Mouse (Mus musculus) ovary, postnatal 36 days (tissue): Measurements from ENCODE around the gene Pqbp1.

ENCODE experiments used
- DNase-seq: peaks from one replicate; pipeline ENCODE4 v3.0.0; 2022; ENCODE audit warnings: low spot score, mixed read lengths

Pqbp1 gene

DNA sequence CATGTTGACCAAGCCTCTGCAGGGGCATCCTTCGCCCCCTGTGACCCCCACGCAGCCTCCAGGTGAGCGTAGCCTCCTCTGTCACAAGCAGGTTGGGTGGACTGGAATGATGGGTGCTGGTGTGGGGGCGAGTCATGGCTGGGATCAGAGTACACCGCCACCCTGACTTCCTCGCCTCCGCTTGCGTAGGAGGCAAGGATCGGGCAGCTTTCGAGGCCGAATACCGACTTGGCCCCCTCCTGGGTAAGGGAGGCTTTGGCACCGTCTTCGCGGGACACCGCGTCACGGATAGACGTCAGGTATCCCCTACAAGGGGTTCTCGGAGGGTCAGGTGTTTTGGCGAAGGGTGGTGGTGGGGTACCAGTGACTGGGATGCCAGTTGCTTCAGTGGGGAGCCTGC, 20.6 kb downstream of the Pqbp1 start:
- peak; percentile 22 for DNase-seq

DNA sequence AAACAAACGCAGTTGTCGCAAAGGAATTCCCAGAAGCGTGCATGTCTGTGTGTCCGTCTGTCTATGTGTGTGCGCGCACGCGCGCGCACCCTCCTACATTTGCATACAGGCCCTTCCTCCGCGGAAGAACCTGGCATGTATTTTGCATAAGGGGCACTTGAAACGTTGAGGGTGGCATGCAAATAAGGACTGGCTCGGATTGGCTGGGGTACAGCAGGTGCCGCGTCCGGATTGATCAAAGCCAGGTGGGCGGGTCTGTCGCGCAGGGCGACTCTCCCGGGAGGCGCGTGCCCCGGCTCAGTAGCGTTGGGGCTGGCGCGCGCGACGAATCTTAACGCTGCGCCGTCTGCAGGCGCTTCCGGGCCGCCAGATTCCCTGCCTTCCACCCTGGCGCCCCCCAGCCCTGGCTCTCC, 21.1 kb downstream of the Pqbp1 start, which contains the start of gene Pim2:
Gene Pim2, plus strand, starts transcription at position 256 of the 413 bp plus-strand sequence.
- DNase-seq = peak; percentile 77

DNA sequence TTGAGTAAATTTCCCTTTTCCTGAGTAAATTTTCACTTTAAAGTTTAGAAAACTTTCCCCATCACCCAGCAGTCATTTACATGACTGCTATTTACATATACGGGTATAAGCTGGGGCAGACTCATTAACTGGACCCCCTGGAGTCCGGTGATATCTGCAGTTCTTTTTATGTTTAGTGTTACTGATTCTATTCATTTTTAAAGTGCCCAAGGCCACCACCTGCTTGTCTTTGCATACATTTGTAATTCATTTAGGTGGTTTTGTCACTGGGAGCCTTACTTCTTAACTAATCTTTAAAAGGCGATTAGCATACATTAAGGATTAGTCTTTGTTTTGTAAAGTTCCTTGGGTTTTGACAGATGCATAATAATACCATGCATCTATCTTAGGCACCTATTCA, 29.2 kb downstream of the Pqbp1 start:
- no peak for DNase-seq

DNA sequence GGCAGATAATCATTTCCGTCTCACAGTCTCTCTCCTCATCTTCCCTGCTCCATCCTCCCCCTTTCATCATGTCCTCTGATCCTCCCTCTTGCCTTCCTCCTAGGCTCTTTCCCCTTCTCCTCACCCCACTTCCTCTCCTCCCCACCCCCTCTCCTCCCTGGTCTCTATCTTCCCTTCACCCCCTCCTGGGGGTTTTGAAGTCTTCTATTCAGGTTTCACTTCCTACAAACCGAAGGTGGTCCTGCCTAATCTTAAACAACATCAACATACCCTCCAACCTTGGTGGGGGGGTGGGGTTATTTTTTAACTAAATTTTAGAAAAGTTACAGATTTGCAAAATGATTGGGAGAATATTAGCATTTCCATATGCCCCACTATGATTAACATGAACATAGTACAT, 30.6 kb downstream of the Pqbp1 start:
- DNase-seq = no peak

DNA sequence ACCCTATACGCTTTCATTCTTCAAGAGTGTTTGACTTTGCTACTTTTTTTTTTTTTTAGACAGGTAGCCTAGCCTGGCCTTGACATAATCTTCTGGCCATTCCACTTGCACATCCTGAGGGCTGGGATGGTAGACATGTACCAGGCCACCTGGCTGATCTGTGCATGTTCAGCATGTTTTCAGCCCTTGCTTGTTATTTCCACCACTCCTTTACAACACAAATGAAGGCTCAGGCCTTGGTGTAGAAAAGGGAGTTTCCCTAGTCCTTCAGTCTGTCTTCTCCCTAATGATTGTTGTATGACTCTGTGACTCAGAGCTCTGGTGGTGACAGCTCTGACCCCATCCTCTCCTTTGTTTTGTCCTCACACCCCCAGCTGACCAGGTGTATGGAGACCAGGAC, 31.9 kb downstream of the Pqbp1 start:
- no peak for DNase-seq

DNA sequence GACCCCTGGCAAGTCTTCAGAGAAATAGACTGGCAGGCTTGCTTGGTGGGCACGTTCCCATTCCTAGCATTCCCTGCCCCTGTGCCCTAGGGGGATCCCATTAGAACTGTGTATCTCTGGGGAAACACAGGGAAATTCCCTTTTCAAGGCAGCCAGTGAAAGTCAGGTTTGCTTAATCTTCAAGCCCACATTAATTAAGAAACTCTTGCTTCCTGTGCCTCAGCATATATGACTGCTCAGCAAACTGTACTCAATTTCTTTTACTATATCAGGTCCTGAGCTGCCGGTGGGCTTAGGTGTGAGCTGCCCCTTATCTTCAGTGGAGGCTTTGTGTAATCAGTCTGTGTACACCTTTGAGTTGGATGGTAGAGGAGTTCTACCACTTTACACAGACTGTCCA, 33.3 kb downstream of the Pqbp1 start:
- no peak for DNase-seq

DNA sequence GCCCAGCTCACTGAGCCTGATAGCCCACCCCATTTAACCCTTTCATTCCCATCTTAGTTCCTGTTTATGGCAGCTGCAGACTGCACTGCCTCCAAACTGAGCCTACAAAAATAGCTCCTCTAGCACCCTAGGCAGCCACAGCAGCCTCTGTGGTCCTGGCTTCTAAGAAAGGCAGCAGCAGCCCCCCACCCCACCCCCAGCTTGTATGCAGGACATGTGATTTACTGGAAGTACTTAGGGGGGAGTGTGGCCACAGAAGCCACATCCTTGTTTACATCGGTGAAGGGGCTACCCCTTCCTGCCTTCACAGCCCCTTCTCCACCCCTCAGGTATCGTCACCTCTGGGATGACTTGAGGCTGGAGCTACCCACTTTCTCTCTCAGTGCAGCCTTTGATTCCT, 33.7 kb downstream of the Pqbp1 start:
- DNase-seq = no peak

DNA sequence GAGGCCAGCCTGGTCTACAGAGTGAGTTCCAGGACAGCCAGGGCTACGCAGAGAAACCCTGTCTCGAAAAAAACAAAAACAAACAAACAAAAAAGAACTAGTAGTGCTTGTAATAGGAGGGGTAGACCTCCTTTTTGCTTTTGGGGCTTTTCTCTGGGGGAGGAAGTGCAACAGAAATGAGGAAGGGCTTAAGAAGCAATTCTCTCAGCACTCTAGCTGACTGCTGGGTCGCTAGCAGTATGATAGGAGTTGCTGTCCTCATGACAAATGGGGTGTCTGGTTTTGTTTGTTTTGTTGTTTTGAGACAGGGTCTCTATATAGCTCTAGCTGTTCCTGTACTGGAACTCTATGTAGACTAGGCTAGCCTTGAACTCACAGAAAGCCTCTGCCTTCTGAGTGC, 34.5 kb downstream of the Pqbp1 start:
- no peak for DNase-seq

DNA sequence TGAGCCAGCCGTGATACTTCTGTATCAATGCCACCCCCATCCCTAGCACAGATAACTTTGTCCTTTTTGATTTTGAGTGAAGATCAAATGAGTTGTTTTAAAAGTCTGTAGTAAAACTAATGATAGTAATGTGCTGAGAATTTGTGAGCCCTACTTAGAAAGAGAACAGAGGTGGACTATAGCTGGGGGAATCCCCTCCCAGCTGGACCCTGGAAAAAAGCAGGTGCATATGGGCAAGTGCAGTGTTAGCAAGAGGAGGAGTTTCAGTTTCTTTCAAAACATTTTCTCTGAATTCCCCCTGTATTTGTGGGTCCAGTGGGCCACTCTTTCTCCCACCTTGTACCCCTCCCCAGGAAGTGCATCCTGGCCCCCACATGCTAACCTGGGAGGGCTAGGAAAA, 35.9 kb downstream of the Pqbp1 start:
- DNase-seq = no peak

DNA sequence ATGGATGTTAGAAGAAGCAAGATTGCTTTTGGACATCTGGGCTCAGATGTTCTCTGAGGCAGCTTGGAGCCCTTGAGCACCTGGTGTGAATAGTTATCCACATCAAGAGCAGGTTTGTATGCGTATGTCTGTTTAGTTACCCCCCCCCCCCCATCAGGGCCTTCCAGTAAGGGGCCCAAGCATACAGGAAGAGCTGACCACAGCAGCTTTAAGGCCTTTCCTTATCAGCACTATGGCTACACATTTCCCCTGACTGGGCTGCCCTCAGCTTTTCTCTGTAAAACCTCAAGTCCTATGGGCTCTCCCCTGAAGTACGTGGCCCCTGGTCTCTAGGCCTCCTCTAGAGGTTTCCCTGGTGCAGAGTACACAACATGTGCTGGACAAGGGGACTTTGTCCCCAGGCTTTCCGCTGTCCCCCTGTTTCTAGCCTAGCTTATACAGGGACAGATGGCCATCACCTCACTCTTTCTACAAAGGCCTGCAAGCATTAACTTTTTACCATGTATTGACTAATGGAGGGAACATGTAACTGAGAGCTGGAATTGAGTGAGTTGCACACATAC, 39.8 kb downstream of the Pqbp1 start:
- DNase-seq = no peak

DNA sequence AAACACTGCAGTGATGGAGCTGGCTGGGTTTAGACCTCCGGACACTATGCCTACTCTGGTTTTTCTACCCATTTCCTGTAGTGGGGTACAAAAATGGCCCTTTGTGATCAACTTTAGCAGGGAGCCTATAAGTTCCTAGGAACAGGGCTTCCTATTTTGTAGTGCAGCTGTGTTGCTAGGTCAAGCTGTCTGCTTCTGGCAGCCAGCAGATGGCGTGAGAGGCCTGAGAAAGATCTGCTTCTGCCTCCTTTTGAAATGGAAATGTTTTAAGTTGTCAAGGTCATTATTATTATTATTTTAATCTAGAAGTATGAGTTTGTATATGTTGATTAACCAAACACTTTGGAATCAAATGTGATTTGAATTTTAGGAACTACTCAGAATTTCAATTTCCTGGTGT, 44.5 kb downstream of the Pqbp1 start:
- DNase-seq = peak; percentile 12

DNA sequence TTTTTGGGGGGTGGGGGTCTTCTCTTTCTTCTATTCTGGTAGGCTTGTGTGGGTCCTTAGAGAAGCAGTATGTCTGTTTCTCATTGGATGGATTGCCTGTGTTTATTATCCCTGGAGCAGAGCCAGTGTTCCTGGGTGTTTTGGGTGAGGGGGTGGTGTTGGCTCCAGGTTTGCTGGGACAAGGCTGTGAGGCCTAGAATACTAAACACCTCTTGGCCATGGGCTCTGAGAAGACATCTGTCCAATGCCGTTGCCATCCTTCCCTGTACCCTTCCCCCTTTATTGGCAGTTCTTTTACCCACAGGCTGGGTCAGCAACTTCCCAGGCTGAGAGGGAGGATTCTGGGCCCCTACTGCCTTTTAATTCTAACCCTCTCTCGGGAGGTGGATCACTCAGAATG, 51.2 kb downstream of the Pqbp1 start:
- no peak for DNase-seq
